Mouse (Mus musculus) G1E (cell line): ENCODE measurements around the gene Zdhhc15.

ENCODE experiments used
- CTCF ChIP-seq: IDR thresholded peaks from 2 replicates; pipeline ENCODE4 v1.5.1; 2012; ENCODE audit warnings: low read depth, low read length, inconsistent platforms, mixed read lengths
- GATA1 ChIP-seq: IDR thresholded peaks from 2 replicates; pipeline ENCODE4 v1.6.1; 2012; ENCODE audit warnings: borderline replicate concordance, low read length, inconsistent platforms, mixed read lengths
- POLR2AphosphoS5 ChIP-seq: IDR thresholded peaks from 2 replicates; pipeline ENCODE4 v1.6.1; 2012; ENCODE audit warnings: low read depth, low read length, inconsistent platforms; ENCODE audit not compliant: insufficient replicate concordance
- TAL1 ChIP-seq: conservative IDR thresholded peaks from 2 replicates; pipeline ENCODE4 v1.6.1; 2012; ENCODE audit warnings: low read depth, low read length, inconsistent platforms, mixed read lengths

DNA sequence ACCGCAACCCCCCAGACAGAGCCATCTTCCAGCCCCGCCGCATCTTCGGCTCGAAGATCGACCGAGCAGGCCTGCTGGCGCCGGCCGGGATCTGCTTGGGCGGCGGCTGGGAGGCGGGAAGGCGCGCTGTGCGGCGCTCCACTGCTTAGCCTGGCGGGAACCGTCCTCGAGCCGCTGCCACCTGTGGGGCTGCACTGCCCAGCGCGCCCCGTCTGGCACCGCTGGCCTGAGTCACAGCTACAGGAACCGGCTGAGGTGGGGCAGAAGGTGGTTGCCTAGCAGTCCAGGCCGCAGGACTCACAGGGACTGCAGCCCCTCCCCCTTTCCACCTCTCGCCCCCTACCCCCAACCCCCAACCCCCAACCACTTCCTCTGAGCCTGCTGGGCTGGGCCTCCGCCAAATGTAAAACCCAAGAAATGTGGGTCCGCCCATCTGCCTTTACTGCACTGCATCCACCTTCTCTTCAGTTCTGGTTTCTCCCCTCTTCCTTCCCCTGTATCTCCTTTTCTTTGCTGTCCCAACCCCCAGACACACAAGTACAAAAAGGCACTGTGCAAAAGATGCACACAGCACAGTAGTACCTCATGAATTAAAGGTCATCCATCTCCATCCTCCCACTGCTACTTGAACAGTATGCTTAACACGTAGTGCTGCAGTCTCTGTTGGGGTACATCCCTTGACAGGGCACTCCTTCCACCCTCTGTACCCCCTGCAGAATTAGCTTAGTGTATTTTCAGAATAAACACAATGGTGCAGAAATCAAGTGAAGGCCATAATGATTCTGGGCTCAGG lies at the start of gene Zdhhc15:
- TF ChIP-seq CTCF (no peak), GATA1 (no peak), TAL1 (no peak), POLR2AphosphoS5 (no peak)
